Comparison of ENCODE assay signal across 14 mouse cellular contexts in genomic region chr12:12814693-12815092, GRCm38 (mm10).
"Had no signal": no experiment of that assay in that cellular context is flagged by ENCODE, and none has a peak within 500 bp of the region (broad histone marks: within the 10 kb centered on the region; RNA-seq: fewer than 3 reads in every experiment).

No protein-coding gene starts in this region.

- DNase-seq: kidney, adult 18-20 months; kidney, adult 9 months; kidney, postnatal 14 days; kidney, postnatal 4 days; left cerebral cortex, postnatal 4 days; lung, embryonic 14.5 days; thymus, adult 18-20 months; thymus, postnatal 36 days had no signal

- H3K4me3 ChIP-seq: limb, embryonic 12.5 days; limb, embryonic 15.5 days; midbrain, embryonic 12.5 days had no signal

- H3K9me3 ChIP-seq: limb, embryonic 12.5 days; limb, embryonic 15.5 days; midbrain, embryonic 12.5 days had no signal

- H3K4me2 ChIP-seq: limb, embryonic 12.5 days; limb, embryonic 15.5 days; lung, embryonic 14.5 days; midbrain, embryonic 12.5 days had no signal

- H3K36me3 ChIP-seq: limb, embryonic 12.5 days; limb, embryonic 15.5 days; midbrain, embryonic 12.5 days had no signal

- ATAC-seq: lung, postnatal 0 days; midbrain, embryonic 16.5 days had no signal

- H3K27me3 ChIP-seq: limb, embryonic 12.5 days; midbrain, embryonic 12.5 days had no signal

- H3K9ac ChIP-seq: limb, embryonic 12.5 days; limb, embryonic 15.5 days; lung, embryonic 14.5 days; midbrain, embryonic 12.5 days had no signal

- H3K27ac ChIP-seq: limb, embryonic 12.5 days; limb, embryonic 15.5 days; macrophage; midbrain, embryonic 12.5 days had no signal
